Mouse (Mus musculus): Measurements from ENCODE around the gene Mndal. TPM values are rescaled to one million over a fixed set of nuclear protein-coding genes. Genes with fewer than 3 reads are reported as not detected.
"Not testable (repeated sequence)": the region's sequence is repeated elsewhere in the genome, so short reads cannot be mapped to it uniquely, and the experiment has no call there.

Gene Mndal
- polyA plus RNA-seq, 1 experiment = 0.35 TPM

GRCm38 (mm10) chr1:173955071-173955796 lies 12.9 kb upstream of the Mndal start:
- Histone ChIP-seq H3K4me3 (ENCODE audit: control insufficient read depth, low read depth, low read length) (no peak overlapping the region), H3K4me1 (ENCODE audit: control insufficient read depth, insufficient read depth, low read length) (no peaks in the 10 kb centered on the region), H3K27ac (ENCODE audit: control insufficient read depth, insufficient read depth, low read depth, low read length) (no peak overlapping the region), H3K27me3 (ENCODE audit: control insufficient read depth, insufficient read depth, low read length) (no peaks in the 10 kb centered on the region), H3K36me3 (ENCODE audit: control insufficient read depth, insufficient read depth, low read length) (no peaks in the 10 kb centered on the region)
- TF ChIP-seq POLR2A (IDR thresholded peaks at IDR 0.05; ENCODE audit: control insufficient read depth, low read depth, low read length) (no peak), CTCF (IDR thresholded peaks at IDR 0.05; ENCODE audit: control insufficient read depth, insufficient read depth, insufficient replicate concordance, low read depth, low read length) (no peak)

- Histone ChIP-seq H3K4me1 (ENCODE audit: control insufficient read depth, insufficient read depth, low read length) (no peaks in the 10 kb centered on the region), H3K4me3 (ENCODE audit: control insufficient read depth, low read depth, low read length) (no peak overlapping the region), H3K27ac (ENCODE audit: control insufficient read depth, insufficient read depth, low read depth, low read length) (no peak overlapping the region), H3K36me3 (ENCODE audit: control insufficient read depth, insufficient read depth, low read length) (no peaks in the 10 kb centered on the region), H3K27me3 (ENCODE audit: control insufficient read depth, insufficient read depth, low read length) (no peaks in the 10 kb centered on the region)
- TF ChIP-seq CTCF (IDR thresholded peaks at IDR 0.05; ENCODE audit: control insufficient read depth, insufficient read depth, insufficient replicate concordance, low read depth, low read length) = no peak
- TF ChIP-seq POLR2A (IDR thresholded peaks at IDR 0.05; ENCODE audit: control insufficient read depth, low read depth, low read length) = no peak
These were observed 11.3 kb upstream of the Mndal start for GRCm38 (mm10) chr1:173953563-173953962.

- not testable (repeated sequence) for H3K36me3 ChIP-seq (ENCODE audit: control insufficient read depth, insufficient read depth, low read length); H3K27ac ChIP-seq (ENCODE audit: control insufficient read depth, insufficient read depth, low read depth, low read length); H3K4me1 ChIP-seq (ENCODE audit: control insufficient read depth, insufficient read depth, low read length); H3K4me3 ChIP-seq (ENCODE audit: control insufficient read depth, low read depth, low read length); H3K27me3 ChIP-seq (ENCODE audit: control insufficient read depth, insufficient read depth, low read length)
These were observed 6.8 kb upstream of the Mndal start for GRCm38 (mm10) chr1:173949044-173949443.

GRCm38 (mm10) chr1:173942780-173943066 lies 432 bp upstream of the Mndal start:
- H3K27ac ChIP-seq (ENCODE audit: control insufficient read depth, insufficient read depth, low read depth, low read length); H3K4me1 ChIP-seq (ENCODE audit: control insufficient read depth, insufficient read depth, low read length); H3K27me3 ChIP-seq (ENCODE audit: control insufficient read depth, insufficient read depth, low read length); H3K4me3 ChIP-seq (ENCODE audit: control insufficient read depth, low read depth, low read length); H3K36me3 ChIP-seq (ENCODE audit: control insufficient read depth, insufficient read depth, low read length): not testable (repeated sequence)

- not testable (repeated sequence) for H3K27ac ChIP-seq (ENCODE audit: control insufficient read depth, insufficient read depth, low read depth, low read length); H3K36me3 ChIP-seq (ENCODE audit: control insufficient read depth, insufficient read depth, low read length); H3K27me3 ChIP-seq (ENCODE audit: control insufficient read depth, insufficient read depth, low read length); H3K4me1 ChIP-seq (ENCODE audit: control insufficient read depth, insufficient read depth, low read length); H3K4me3 ChIP-seq (ENCODE audit: control insufficient read depth, low read depth, low read length)
These were observed 769 bp downstream of the Mndal start for GRCm38 (mm10) chr1:173941522-173941921.

- not testable (repeated sequence) for H3K27ac ChIP-seq (ENCODE audit: control insufficient read depth, insufficient read depth, low read depth, low read length); H3K4me1 ChIP-seq (ENCODE audit: control insufficient read depth, insufficient read depth, low read length); H3K36me3 ChIP-seq (ENCODE audit: control insufficient read depth, insufficient read depth, low read length); H3K4me3 ChIP-seq (ENCODE audit: control insufficient read depth, low read depth, low read length); H3K27me3 ChIP-seq (ENCODE audit: control insufficient read depth, insufficient read depth, low read length)
These were observed 23.0 kb downstream of the Mndal start for GRCm38 (mm10) chr1:173919279-173919678.

- Histone ChIP-seq H3K27ac (ENCODE audit: control insufficient read depth, insufficient read depth, low read depth, low read length) (no peak overlapping the region), H3K4me1 (ENCODE audit: control insufficient read depth, insufficient read depth, low read length) (no peaks in the 10 kb centered on the region), H3K4me3 (ENCODE audit: control insufficient read depth, low read depth, low read length) (no peak overlapping the region), H3K36me3 (ENCODE audit: control insufficient read depth, insufficient read depth, low read length) (no peaks in the 10 kb centered on the region), H3K27me3 (ENCODE audit: control insufficient read depth, insufficient read depth, low read length) (no peaks in the 10 kb centered on the region)
- no peak for TF ChIP-seq CTCF (IDR thresholded peaks at IDR 0.05; ENCODE audit: control insufficient read depth, insufficient read depth, insufficient replicate concordance, low read depth, low read length)
- no peak for TF ChIP-seq POLR2A (IDR thresholded peaks at IDR 0.05; ENCODE audit: control insufficient read depth, low read depth, low read length)
These were observed 27.7 kb downstream of the Mndal start for GRCm38 (mm10) chr1:173914559-173914958.

GRCm38 (mm10) chr1:173913256-173913791 lies 29.0 kb downstream of the Mndal start:
- not testable (repeated sequence) for H3K4me1 ChIP-seq (ENCODE audit: control insufficient read depth, insufficient read depth, low read length); H3K4me3 ChIP-seq (ENCODE audit: control insufficient read depth, low read depth, low read length); H3K27ac ChIP-seq (ENCODE audit: control insufficient read depth, insufficient read depth, low read depth, low read length); H3K27me3 ChIP-seq (ENCODE audit: control insufficient read depth, insufficient read depth, low read length); H3K36me3 ChIP-seq (ENCODE audit: control insufficient read depth, insufficient read depth, low read length)

GRCm38 (mm10) chr1:173912548-173913255 lies 29.6 kb downstream of the Mndal start, which contains the start of gene Ifi211:
Ifi211 (minus strand) TSS chr1:173913046.
- H3K4me1 ChIP-seq (ENCODE audit: control insufficient read depth, insufficient read depth, low read length); H3K36me3 ChIP-seq (ENCODE audit: control insufficient read depth, insufficient read depth, low read length); H3K27ac ChIP-seq (ENCODE audit: control insufficient read depth, insufficient read depth, low read depth, low read length); H3K4me3 ChIP-seq (ENCODE audit: control insufficient read depth, low read depth, low read length); H3K27me3 ChIP-seq (ENCODE audit: control insufficient read depth, insufficient read depth, low read length): not testable (repeated sequence)

All from testis, adult 2 months (tissue).